Mouse (Mus musculus) heart, postnatal 14 days (tissue): ENCODE results near the gene Rbfox3. TPM values are rescaled to one million over a fixed set of nuclear protein-coding genes. Genes with fewer than 3 reads are reported as not detected.

Experiments used
- DNase-seq, 2 experiments: peaks; one replicate each; pipeline ENCODE4 v3.0.0; 2021 to 2022
- intact Hi-C: fragments of 180-260 bp; cut with DNase I; formaldehyde crosslinking; loops from one replicate; pipeline ENCODE4 v1.15.1; 2025
- total RNA-seq, 2 experiments: library from RNA; stranded (reverse); gene quantifications; 2 replicates each; pipeline ENCODE4 v1.2.3; 2021

The Rbfox3 gene
- total RNA-seq, 2 experiments from 2014 or later = 0.12 to 0.29 TPM

GRCm38 (mm10) chr11:118494001-118494737, 417.2 kb downstream of the Rbfox3 start:
- intact Hi-C loops = no loop called here
- DNase-seq = no peak

DNA sequence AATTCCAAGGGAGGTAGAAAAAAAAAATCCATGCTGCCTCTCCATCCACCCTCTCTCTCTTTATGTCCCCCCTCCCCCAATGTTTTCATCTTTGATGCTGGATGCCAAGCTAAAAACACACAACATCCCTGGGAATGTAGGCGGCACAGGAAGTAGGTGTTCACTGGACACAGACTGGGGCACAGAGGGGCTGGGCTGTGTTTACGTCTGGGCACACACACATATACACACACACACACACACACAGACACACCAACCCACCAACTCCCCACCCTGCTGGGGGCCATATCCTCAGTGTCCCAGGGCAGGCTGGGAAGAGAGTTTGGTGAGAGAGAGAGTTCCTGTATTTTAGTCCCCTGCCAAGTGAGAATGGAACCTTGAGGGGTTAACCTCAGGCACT, 417.9 kb downstream of the Rbfox3 start:
- no peak for DNase-seq
- intact Hi-C loops = no loop called here

DNA sequence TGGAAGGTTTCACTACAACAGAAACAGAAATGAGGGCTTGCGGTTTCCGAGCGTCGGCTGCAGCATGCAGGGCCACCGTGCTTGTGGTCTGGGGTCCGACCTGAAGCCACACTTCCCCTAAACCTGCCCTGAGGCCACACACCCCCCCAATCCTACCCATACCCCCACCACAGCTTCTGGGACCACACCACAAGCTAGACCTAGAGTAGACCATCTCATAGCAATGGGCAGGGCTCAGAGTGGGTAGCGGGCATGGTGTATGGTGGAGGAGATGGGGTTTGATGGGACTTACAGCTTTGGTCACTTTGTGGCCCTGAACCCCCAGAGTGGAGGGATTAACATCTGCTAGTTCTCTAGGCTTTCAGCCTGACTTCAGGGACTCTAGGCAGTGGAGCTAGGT, 420.2 kb downstream of the Rbfox3 start:
- DNase-seq = no peak
- intact Hi-C loops = loop anchor here (1.0 to 2.0 kb wide), 2 partner anchors 45 to 68 kb away; no protein-coding TSS in a partner anchor

- peak; percentile 91 to 96 for DNase-seq
- intact Hi-C loops = loop anchor here (1.0 to 2.0 kb wide), 2 partner anchors 44 to 68 kb away; no protein-coding TSS in a partner anchor
Measured at GRCm38 (mm10) chr11:118490566-118491218, 420.7 kb downstream of the Rbfox3 start.

DNA sequence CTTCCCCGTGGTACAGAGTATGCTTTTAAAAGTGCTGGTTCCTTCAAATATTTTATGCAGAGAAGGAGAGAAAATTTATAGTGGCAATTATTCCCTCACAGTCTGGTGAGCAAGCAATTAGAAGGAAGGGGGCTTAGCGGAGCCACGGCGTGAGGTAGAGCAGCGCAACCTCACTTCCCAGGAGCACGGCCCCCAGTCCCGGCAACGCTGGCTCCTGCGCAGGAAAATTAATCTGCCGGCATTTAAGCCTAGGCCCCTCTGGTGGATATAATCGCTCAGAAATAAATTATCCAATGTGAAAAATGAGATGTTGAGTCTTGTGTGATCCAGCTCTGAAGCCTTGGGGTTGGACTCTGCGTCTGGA, 422.5 kb downstream of the Rbfox3 start:
- no peak for DNase-seq
- intact Hi-C loops = no loop called here

- no peak for DNase-seq
- intact Hi-C loops = no loop called here
Measured at GRCm38 (mm10) chr11:118488191-118488906, 423.0 kb downstream of the Rbfox3 start.

DNA sequence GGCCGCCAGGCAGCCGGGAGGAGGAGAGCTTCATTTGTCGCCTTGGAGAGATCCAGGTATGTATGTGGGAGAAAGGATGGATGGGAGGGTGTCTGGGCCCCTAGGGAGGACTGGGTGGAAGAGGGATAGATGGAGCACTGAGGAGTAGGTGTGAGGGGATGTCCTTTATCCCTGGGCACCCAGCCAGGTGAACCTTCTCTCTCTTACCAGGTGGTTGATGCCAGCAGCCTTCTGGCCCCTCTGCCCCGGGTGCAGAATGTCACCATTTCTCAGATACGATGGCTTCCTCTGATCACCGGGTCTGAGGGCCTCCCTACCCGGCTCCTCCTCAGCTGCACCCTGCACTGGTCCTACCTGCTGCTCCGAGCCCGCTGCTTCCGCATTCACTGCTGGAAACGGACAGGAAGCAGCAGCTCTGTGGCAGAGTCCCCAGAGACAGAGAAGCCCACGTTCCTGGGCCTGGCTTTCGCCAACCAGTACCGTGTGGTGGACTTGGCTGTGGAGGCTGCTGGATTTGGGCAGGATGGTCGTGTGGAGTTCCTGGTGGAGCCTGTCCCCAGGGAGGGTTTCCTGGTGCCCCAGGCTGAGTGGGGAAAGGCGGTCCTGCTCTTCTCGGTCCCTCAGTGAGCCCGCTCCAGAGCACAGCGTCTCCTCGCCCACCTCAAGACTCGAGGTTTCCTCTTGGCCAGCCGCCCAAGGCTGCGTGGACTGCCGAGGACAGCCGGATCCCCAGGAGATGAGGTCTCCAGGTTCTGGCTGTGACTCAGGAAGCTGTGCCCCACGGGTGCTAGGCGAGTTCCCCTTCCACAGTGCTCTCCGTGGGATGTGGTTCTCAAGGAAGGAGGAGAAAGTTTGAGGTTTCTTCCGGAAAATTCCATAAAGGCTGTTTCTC, 424.3 kb downstream of the Rbfox3 start:
- intact Hi-C loops = no loop called here
- peak in 1 of 2 experiments; percentile 35 for DNase-seq

- intact Hi-C loops = no loop called here
- no peak for DNase-seq
Measured at GRCm38 (mm10) chr11:118486281-118486680, 425.1 kb downstream of the Rbfox3 start.

DNA sequence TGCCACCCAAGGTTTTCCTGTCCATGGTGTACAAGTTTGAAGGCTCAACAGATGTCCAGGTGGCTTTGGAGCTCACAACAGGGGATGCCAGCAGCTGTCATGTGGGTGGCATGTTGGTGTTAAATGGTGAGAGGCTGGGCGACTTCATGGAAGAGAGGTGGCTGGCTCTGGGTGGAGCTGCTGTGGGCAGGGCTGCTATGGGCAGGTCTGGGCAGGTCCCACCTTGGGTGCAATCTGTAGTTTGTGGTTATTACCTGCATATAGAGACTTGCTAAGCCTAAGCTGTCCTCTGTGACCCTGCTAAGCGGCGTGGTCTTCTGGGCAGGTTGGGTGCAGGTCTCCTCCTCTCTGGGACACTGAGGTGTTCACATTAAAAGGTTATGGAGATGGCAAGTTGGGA, 425.6 kb downstream of the Rbfox3 start:
- intact Hi-C loops = no loop called here
- no peak for DNase-seq

DNA sequence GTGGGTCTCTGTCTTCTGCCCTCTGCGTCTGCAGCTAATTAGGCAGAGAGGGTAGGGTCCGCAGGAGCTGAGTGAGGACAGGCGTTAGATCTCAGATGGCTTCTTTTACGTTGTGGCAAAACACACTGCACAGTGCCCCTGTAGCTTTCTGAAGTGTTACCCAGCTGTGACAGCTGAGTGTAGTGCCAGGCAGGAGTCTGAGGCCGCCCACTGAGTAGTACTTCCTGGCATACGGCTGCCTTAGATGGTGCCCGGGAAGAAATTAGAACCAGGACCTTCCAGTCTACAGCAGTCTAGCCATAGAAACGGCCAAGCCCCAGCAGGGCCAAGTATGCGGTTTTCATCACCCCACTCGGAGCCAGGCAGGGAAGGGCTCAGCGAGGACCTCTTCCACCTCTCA, 426.1 kb downstream of the Rbfox3 start:
- intact Hi-C loops = no loop called here

DNA sequence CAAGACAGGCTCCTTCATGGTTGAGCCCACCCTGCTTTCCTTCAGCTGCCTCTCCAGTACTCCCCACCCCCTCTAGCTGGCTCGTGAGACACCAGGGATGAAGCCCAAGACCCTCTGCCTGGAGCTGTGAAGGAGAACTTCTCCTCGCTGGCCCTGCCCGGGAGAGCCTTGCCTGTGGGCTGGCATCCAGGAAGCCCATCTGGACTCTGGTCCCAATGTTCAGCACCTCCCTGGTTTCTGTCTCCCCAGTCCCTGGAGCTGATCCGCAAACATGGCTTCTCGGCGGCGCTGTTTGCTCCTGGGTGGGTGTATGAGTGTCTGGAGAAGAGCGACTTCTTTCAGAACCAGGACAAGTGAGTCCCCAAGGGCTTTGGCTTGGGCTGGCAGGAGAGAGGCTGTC, 427.2 kb downstream of the Rbfox3 start:
- intact Hi-C loops = no loop called here

More for the DNA sequence above, 426.1 kb downstream of the Rbfox3 start:
- DNase-seq = no peak

GRCm38 (mm10) chr11:118481751-118482150, 429.6 kb downstream of the Rbfox3 start:
- intact Hi-C loops = no loop called here
- DNase-seq = no peak

More for the DNA sequence above, 427.2 kb downstream of the Rbfox3 start:
- no peak for DNase-seq

GRCm38 (mm10) chr11:118481231-118481630, 430.2 kb downstream of the Rbfox3 start:
- DNase-seq = no peak
- intact Hi-C loops = no loop called here

GRCm38 (mm10) chr11:118479776-118480175, 431.6 kb downstream of the Rbfox3 start:
- peak in 1 of 2 experiments; percentile 28 for DNase-seq
- intact Hi-C loops = no loop called here

DNA sequence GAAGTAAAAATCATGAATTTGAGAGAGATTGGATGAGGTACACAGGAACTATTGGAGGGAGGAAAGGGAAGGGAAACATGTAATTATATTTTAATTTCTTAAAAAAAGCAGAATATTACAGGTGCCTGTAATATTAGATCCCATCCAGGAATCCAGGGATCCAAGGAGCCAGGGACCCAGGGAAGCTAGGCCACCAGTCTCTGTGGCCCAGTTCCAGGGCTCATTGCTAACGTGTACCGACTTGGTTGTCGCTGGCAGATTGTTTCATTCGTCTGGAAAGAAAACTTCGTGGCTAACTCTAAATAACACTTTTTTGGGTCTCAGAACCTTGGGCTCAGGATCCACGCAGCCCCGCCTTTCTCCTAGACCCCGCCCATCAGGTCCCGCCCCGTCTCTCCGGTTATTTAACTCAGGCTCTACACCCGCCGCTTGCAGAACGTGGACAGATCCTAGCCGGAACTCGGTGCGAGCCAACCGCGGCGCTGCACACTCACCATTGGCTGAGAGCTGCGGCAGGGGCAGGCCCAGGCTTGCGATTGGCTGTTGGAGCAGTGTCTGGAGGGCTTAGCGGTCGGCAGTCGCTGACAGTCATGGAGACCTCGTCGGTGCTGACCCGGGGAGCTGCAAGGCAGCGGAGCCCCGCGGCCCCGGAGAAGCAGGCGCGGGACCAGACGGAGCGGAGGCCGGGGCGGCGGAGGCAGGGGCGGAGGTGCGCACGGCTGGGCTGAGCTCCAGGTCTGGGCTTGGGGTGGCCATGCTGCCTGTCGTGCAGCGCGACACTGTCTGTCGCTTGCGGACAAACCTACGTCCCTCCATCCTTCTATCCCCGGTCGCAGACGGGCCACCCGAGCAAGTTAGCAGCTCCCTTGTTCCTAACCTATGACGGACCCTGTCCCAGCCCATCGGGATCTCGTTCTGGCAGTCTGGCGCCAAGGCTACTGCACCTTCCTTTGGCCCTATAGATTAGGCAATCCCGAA, 434.7 kb downstream of the Rbfox3 start, which contains the start of gene Engase:
TSS of gene Engase (plus strand) at position 434 of the 978 bp plus-strand sequence.
- intact Hi-C loops = no loop called here

DNA sequence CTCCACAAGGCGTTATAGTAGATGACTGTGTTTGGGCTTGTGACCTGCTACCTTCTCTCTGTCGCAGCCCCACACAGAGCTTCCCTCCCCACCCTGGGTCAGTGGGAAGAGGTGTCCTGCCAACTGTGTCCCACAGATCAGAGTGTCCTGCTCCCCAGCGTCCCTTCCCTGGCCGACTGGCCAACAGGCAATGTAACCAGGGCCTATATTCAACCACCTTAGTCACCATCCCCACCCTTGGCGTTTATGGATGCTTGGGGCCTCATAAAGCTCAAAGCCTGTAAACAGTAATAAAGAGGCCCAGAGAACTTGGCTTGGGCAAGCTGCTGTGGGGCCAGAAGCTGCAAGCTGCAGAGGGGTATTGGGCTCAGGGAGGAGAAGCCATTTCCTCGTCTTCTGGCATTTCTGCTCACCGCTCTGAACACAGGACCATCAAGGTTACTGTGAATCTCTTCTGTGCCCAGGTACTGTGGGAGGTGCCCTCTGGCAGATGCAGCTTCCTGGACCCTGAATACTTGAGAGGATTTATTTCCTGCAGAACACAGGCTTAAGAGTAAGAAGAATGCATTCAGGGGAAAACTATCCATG, 435.8 kb downstream of the Rbfox3 start:
- intact Hi-C loops = no loop called here
- no peak for DNase-seq

More for the DNA sequence above, 434.7 kb downstream of the Rbfox3 start, which contains the start of gene Engase:
- peak; percentile 95 to 96 for DNase-seq

DNA sequence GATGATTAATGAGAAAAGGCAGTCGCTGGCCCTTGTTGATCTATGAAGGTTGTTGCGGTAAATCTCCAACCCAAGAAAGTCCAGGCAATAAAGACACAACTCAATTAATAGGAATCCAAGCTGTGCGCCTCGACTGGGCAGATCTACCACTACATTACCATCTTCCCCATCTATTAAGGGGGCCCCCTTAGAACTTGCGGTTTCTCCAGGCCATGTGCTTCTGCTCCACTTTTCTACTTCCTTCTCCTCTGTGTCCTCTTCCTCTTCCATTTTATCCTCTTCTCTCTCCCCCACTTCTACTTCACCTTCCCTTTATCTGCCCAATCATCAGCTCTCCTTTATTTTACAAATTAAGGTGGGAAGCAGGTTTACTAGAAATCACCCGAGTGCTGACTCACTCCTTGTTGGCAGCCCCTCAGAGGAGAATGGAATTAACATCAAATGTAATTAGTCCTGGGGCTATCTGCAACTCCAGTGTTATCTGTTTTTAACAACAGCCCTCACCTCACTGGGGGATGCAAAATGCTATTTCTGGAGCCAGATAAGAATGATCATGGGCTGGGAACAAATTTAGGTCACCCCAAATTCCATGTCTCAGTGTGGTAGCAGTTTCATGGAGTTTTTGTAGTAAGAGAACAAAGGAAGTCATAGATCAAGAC, 437.4 kb downstream of the Rbfox3 start:
- no peak for DNase-seq
- intact Hi-C loops = no loop called here

DNA sequence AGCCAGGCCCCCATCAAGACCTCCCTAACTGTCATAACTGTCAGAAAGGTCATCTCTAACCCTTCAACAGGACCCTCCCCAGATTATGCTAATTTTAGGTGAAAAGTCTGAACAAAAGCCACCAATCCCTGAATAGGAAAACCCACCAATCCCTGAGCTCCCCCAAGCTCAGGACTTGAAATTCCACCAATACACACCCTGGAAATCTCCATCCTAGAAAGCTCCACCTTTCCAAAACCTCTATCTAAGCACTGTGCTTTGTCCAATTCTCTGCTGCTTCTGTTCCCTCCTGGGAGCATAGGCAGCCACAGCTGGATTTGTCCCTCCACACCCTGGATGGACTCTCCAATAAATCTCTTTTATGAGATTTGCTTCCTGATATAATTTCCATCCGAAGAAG, 438.2 kb downstream of the Rbfox3 start:
- intact Hi-C loops = no loop called here
- DNase-seq = no peak
